Mouse (Mus musculus) adipocyte (in vitro differentiated cells): ENCODE measurements around the gene Rgs7.

Experiments used
- DNase-seq: peaks from one replicate; pipeline ENCODE4 v3.0.0-alpha.2; 2016; ENCODE audit warnings: low spot score

Gene Rgs7

DNA sequence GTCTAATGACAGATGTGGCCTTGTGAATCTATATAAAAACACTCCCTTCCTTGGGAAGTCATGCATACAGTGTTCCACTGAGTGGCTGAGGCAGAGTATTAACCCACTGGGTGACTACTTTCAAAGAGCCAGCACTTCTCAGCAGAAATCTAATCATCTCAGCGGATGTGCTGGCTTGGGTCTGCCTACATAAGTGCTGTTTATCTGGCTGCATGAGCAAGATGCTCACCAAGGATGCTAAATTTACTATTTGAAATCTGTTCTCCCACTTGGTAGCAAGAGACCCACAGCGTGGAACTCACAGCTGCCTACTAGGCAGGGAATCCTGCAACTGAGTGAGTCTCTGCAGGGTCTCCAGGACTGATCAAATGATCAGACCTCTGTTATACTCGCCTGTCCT is 184.7 kb downstream of the Rgs7 start:
- DNase-seq, result no peak

DNA sequence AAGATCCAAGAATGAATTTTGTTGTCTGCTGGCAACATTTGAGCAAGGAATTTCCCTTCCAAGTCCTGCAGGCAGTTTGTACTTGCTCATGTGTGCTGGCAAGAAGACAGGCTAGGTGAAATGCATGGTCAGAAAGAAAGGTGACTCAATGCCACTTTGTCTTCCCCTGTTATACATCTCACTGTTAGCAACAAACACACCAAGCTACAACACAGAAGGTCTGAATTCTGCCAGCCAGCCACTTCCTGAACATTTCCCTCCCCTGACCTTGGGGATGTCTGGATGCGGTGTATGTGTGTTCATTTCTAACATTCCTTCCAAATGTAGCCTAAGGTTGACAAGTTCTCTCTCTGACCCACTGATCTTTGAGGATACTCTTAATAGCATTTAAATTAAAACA is 191.4 kb downstream of the Rgs7 start:
- DNase-seq, result no peak

DNA sequence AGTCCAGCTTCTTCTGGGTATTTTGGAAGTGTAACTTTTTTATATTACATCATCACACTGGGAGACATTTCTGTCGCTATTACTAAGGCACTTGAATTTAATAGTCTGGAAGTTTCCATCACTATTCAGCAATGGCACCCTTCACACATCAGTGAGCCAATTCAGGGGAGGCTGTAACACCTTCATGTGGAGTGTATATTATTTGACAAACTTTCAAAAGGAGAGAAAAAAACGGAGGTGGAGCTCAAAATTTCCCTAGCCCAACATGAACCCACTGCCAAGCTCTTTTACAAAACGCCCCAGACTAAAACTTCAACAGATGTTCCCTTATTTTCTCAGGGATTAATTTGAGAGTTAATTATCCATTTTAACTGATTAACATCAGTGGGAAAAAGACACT is 191.9 kb downstream of the Rgs7 start:
- DNase-seq, result no peak

DNA sequence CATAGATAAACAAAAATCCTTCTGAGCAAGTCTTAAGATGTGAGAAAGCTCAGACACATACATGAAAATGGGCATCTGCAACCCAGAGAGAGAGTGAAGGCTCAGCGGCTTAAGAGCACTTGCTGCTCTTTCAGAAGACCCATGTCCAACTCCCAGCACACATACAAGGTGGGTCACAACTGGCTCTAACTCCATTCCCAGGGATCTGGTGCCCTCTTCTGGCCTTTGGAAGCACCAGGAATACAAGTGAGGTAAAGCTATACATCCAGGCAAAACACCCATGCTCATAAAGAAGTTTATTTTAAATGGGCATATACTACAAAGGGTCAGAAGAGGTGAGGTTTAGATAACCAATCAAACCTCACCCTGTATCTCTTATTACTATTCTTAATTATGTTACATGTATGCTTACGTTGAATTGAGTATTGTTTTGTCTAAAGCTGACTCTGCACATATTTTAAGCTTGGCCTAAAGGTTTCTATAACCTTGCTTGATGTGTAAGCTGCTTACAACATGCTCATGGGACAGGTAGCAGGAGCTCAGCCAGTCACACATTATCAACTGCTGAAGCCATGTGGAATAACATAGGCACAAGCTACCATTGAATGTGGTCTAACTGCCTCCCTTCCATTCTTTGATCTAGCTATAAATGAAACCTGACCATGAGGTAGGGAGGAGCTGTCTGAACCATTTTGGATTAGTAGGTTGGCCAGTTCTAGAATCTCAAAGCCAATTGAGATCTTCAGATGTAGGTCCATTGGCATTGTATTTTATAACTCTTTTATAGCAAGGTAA is 192.5 kb downstream of the Rgs7 start:
- DNase-seq, result no peak

DNA sequence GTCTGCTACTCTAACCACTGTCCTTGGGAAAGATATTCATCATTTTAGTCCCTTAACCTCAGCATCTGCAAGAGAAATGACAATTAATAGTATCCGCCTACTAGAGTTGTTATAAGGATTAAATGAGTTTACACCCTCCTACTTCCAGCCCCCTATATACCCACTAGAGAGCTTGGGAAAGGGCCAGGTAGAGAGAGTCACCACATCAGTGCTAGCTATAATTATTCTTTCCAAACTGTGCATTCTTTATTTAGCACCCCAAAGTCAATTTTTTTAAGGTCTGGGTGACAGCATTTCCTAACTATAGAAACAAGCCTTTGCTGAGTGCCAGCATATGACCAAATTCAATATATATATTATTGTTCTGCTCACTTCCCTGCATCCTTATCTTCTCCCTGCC is 195.4 kb downstream of the Rgs7 start:
- no peak for DNase-seq

DNA sequence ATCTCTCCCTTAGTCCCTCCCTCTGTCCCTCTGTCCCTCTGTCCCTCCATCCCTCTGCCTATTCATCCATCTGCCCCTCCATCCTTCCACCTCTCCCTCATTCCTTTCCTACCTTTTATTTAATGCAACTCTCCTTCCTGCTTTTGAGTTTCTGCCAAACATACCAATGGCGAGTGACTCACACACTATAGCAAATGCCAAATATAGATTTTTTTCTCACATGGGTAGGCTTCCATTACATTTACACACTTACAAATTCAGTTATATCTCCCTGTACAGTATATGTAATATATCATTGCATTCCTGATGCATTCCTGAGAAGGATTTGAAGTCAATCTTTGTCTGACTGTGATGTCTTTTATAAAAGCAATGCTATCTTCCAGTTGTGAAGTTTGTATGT is 202.2 kb downstream of the Rgs7 start:
- DNase-seq, result no peak

DNA sequence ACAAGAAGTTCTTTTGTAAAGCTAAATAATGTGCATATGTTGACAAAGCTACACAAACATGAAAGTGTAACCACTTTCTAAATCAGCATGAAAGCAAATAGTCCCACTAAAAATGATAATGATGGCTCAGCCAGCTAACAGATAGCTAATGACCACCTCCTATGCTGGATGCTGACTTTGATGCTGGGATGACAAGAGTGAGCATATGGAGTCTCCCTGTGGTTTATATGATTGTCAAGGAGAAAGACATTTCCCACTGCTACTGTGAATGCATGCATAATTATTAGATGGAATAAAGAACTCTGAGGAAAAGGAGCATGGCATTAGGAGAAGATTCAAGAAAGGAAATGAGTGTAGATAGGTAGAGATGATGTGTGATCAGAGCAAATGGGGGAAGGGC is 230.0 kb downstream of the Rgs7 start:
- DNase-seq, result no peak

DNA sequence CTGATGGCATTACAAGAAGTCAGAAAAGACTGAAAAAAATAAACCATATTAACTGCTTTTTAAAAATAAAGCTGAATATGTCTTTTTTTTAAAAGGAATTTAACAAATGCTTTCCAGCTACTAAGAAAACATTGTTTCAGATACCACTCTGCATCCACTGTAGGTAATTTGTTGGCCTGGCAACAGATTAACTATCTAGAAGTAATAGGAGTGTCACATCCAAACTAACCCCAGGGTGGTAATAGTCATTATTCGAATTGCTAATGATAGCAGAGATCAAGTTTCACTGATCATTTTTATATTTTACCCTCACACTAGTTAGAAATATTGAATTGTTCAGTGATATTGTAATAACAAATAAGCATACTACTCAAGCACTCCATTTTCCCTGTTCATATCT is 232.9 kb downstream of the Rgs7 start:
- DNase-seq, result no peak

DNA sequence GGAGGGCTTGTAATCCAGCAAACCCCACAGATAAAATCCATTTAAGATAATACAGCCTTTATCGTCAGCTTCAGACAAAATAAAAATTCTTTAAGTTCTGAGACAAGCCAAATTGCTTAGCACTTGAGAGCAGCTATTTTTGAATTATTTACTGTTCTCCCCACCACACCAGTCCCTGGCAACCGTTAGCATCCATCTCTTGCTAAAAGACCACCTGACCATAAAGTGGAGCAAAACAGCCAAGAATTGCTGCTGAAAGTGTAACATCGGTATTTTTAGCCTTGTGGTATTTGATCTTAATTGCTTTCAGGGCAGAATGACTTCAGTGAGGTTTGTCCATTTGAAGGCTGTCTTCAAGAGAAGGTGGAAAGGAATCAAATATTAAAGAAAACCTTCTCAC is 237.1 kb downstream of the Rgs7 start:
- DNase-seq, result no peak

DNA sequence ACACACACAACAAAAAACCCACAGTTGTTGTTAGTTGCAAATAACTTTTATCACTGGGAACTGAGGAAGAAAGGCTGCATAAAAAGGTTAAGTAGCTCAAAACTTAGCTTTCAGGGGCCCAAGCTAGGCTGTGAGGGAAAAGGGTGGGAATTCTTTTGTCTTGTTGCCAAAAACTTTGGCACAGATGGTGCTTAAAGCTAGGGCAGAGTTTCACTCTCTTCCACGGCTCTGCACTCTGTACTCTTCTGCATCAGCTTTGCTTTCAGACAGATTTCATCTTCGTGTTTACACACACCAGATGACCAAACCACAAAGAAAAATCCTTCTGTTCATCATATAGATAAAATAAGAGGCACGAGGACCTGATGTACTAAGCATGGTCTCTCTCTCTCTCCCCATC is 237.6 kb downstream of the Rgs7 start:
- DNase-seq, result no peak

DNA sequence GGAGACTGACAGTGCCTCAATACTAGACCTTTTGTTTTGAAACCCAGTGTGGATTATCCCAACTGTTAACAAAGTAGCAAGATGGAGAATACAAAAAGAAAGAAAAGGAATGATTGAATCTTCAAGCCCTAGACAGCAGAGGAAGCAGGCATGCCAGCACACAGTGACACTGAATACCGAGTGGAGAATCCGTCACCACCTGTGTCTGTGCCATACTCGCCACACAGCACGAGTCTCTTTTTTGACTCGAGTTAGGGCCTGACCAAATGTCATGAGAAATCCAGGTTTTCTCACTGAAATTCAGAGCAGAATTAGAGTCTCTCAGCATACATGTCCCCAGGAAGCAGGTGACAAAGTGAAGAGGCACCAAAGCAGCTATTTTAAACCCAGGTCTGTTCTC is 250.2 kb downstream of the Rgs7 start:
- no peak for DNase-seq

DNA sequence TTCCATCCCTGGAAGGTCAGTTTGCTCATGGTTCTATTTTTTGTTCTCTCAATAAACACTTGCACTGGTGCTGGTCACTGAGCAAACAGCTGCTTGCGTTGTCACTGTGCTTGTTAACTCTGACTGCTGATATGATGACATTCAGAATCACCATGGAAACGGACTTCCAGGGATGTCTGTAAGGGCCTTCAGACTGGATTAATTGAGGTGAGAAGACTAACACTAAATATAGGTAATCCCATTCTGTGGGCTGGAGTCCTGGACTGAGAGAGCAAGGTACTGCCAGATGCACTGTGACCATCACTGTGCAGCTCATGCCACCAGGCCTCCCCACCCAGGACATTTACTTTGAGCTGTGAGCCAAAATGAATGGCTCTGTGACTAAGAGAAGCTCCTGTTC is 252.2 kb downstream of the Rgs7 start:
- DNase-seq, result no peak

DNA sequence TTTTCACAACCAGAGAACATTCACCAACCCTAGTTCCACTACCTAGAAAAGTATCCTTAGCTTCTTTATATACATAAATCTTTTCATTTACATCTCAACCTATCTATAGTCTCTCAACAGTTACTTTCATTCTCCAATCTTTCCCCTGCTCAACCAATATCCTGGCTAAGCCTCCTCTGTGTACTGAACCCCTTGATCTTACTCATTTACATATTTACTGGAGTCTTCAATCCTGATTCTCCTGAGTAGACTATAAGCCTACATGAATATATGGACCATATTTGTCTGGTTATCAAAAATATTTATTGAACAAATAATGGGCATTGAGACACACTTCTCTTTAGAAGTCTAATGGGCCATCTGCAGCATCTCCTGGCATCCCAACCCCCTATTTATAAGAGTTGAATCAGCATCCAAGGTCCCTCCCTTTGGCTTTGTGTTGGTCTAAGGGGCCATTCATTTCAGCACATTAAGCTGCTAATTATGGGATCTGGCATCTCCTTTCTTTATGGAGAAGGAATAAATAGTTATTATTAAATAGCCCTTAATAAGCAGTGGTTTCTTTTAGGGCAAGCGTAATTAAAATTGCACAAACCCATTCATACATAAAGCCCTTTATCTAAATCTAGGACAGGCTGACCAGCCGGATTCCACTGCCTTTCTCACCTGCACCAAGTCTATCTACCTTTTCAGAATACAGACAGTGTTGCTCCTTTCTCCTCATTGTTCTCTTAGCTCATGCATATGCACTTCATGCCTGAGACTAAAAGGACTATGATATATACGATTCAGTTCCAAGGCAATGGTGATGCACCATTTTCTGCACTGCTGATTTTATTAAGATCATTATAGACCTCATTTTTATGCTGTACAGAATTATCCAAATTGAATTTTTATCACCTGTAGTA is 270.5 kb downstream of the Rgs7 start:
- DNase-seq, result no peak

DNA sequence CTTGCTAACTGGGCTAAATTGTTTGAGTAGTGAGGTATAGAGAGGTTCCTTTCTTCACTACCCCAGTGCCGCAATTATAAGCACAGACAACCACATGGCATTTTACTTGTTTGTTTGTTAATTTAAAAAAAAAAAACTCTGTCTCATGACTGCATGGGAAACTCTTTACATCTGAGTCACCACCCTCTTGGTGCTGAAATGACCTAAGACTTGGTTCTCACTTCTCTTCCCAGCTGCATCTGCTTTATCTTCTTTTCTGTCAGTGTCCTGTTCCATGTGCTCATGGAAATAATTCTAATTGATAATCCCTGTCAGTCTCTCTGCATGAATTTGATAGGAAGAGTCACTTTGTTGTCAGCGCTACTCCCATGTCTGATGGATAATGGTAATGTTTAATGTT is 272.7 kb downstream of the Rgs7 start:
- DNase-seq, result no peak

DNA sequence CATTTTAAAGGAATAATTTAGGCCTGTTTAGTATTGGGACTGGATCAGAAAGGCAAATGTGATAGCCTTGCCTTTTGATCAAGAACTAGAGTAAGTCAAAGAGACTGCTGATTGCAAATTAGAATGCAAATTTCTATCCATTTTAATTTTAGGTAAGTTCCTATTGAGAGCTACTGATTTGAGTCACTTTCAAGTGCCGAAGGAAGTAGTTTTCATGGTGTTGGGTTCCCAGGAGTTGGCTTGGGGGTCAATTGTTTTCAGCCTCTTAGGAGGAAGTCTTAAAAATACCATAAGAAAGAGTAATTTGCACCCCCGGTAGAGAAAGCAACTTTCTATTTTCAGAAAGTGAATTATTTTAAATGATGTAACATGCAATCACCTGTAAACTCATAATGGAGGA is 285.3 kb downstream of the Rgs7 start:
- no peak for DNase-seq

DNA sequence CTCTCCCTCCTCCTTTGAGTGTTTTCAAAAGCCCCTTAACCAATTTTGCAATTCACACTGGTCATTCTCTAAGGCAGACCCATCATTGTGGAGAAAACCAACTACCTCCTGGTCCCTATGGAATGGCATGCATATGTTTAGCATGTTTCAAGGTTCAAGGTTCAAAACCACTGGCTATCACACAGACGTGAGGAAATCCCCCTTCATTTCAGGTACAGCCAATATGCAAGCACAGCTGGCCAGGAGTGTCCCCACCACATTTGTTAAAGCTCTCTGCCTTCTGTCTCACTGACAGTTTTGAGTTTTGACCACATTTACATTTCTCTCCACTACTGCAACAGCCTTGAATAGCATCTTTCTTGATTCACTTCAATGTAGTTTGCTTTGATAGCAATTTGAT is 286.7 kb downstream of the Rgs7 start:
- no peak for DNase-seq

DNA sequence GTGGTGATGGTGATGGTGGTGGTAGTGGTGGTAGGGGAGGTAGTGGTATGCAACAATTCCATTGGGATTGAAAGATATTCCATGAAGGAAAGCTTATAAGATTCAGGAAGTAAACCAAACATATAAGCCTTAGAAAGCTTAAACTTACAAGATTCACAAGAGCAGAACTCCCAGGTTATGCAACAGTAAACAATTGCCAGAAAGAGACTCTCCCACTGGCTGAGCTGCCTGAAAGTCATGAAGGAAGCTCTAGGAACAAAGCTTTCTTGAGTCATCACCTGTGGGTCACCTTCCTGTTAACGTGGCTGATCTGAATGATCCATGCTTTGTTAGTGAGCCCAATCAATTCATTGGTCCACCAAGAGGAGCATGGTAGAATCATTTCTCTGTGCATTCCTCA is 288.8 kb downstream of the Rgs7 start:
- no peak for DNase-seq

DNA sequence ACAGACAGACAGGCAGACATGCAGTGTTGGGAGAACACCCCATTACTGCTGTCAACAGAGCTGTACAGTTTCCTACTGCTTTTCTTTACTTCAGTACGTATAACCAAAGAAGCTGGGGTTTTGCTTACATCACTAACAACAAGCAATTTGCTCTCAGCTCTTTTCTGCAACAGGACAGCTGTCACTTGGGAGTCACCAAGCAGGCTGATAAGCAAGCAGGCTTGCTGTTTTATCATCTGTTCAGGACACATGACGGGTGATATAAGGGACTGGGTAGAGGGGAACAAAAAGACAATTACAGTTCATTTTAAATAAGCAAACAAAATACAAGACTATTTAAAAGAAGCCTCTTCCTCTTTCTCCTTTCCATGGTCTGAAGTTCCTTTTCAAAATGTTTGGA is 289.4 kb downstream of the Rgs7 start:
- DNase-seq, result no peak

DNA sequence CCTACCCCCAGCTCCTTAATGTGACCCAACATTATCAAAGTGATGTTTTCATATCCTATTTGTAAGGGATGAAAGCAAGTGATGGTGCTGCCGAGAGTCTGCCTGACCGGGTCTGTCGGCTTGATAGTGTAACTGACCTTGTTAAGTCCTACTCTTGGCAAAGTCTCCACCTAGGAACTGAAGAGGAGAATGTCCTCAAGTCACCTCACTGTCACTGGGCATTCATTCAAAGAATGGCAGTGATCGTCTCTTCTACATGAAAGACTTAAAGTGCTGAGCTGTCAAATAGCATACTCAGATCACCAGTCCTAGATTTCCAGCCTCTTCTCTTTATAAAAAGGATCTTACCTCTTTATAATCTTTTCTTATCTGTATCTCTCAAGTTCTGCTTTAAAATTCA is 293.4 kb downstream of the Rgs7 start:
- no peak for DNase-seq

DNA sequence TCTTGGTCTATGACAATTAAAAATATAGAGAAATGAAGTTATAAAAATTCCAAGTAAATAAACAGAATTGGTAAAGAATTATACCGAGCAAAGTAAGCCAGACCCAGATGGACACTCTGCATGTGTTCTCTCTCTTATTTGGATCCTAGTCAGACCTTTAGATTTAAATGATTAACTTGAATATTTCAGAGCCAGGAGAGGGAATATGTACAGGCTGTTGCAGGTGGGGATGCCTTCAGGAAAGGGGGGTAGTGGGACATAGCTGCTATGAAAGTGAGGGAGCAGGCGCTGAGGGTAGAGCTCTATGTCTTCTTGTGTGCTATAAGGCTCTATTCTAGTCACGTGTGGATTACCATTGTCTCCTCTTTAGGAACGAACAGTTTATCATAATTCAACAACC is 296.5 kb downstream of the Rgs7 start:
- DNase-seq, result no peak

DNA sequence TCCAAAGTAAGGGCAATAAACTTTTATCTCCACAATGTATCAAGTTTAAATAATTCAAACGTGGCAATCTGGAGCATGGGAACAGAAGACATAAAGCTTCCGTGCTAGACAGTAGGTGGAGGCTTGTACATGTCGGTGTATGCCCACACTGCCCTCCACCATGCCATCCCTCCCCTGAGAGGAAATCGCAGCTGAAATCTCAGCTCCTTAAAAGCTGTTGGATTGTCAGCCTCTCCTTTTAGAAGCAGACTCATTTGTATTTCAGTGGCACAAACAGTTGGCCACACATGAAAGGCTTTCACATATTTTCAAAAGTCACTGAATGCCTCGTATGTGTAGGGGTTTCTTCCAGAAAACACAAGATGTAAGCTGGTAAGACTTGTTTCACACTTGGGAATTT is 304.1 kb downstream of the Rgs7 start:
- DNase-seq, result no peak

DNA sequence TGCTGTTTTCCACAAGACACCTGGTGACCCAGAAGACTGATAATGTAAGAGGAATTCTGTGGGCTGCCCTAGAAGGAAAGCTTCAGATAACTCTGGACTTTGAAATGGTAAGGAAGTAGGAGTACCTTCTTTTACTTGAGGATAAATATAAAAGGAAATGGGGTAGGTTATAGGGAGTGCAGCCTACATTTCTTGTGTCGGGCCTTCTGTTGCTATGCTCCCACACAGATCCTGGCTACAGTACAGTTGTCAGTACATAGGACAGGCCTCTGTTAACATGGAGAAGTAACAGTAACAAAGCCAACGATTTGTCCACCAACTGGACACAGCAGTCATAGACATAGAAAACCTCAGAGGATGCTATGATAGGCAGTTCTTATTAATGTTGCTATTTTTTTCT is 307.1 kb downstream of the Rgs7 start:
- no peak for DNase-seq

DNA sequence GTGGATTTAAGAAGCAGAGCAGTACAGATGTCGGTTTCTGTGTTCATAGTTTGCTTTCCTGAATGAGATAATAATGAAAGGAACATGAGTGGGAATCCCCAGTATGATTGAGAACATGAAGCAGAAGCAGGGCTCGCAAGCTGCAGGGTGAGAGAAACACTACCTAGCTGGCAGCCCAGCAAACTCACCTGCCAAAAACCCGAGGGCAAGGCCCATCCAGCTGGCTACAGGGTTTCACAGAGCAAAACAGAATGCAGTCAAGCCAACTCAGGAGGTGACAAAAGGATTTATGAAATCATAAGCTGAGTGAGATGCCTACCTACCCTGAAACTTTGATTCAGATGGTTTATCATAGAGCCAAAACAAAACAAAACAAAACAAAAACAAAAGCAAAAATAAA is 307.6 kb downstream of the Rgs7 start:
- no peak for DNase-seq

DNA sequence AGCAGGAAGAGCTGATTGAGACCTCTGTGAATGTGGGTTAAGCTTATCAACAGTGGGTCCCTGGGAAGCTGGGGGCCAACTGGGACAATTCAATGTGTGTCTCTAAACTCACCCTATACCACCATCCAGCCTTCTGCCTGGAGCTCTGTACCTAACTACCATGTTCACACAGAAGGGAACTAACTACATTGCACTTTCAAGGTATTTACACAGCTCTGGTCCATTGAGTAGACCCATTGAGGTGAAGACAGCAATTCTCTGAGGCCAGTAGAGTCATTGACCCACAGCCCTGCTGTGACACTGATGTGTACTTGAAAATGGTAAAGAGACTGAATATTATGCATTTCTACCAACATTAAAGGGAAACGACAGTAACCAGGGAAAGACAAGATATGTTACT is 313.6 kb downstream of the Rgs7 start:
- DNase-seq, result no peak
